Mouse (Mus musculus) liver, adult (tissue): Measurements from ENCODE around the gene Ppm1k.

ENCODE experiments used
- GATA4 ChIP-seq: IDR thresholded peaks from 2 replicates; pipeline ENCODE4 v1.6.1; 2014; ENCODE audit warnings: mild to moderate bottlenecking, low read length; ENCODE audit not compliant: insufficient replicate concordance

Ppm1k gene

DNA sequence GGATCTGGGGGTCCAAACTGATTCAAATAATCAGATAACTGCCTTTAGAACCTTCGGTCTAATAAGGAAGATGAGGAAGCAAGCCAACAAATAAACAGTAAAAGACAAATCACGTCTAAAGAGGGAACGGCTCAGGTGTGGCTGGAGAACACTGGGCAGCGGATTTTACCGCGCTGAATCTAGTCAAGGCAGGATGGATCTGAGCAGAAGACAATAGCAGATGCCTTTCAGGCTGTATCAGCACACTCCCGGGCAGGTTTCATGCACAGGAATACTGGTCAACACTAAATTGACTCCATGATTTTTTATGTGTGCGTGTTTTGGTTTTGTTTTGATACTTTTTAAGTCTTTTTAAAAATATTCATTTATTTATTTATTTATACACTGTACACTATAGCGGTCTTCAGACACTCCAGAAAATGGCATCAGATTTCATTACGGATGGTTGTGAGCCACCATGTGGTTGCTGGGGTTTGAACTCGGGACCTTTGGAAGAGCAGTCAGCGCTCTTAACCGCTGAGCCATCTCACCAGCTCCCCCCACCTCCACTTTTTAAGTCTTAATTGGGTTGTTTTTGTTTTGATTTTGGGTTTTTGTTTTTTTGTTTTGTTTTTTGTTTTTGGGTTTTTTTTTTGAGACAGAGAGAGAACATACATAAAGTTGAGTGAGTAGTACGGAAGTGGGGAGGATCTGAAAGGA is 852 bp upstream of the Ppm1k start:
- TF ChIP-seq GATA4, result no peak

DNA sequence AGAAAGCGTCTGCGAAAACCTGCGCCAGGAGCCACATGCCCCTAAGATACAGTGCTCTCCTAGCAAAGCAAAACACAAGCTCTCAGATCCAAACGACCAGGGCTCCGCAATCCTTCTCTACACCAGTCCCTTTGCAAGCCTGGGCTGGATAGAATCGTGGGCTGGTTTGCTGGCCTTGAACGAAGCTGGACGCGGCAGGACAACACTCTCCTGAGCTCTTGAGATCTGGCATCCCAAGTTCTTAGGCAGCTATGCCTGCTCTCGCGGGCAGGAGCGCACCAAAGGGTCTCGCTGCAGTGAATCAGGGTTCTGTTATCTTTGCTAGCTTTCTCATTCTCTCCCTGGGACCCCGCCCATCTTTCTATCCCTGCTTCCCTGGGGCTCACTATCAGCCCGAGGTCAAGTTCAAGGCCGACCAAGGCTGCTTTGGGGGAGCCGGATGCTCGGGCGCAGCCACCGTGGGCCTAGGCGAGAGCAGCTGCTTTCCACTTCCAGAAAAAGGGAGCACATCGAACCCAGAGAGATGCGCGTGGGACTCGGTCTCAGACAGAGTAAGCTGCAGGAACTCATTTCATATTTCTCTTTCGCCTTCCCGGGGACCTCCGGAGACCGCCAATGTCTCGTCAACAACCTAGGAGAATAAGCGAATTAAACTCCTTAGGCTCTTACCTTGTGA is 519 bp downstream of the Ppm1k start:
- peak; percentile 58; the same call in 1 of the 2 replicates for TF ChIP-seq GATA4

DNA sequence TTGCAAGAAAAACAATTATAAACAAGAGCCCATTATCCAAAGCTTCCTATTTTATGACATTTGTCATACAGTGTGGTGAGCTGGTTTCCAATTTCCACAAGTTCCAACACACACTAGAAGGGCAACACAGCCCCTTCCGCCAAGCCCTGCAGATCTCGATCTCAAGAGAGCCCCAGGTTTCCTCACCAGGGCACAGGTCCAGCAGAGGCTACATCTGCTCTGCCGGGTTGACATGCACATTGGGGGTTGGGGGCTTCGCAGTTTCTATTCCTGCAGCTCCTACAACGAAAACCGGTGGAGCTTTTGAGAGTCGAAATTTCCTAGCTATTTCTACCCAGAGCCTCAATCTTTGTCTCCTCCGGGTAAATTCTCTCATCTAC is 1.0 kb downstream of the Ppm1k start:
- TF ChIP-seq GATA4, result no peak

DNA sequence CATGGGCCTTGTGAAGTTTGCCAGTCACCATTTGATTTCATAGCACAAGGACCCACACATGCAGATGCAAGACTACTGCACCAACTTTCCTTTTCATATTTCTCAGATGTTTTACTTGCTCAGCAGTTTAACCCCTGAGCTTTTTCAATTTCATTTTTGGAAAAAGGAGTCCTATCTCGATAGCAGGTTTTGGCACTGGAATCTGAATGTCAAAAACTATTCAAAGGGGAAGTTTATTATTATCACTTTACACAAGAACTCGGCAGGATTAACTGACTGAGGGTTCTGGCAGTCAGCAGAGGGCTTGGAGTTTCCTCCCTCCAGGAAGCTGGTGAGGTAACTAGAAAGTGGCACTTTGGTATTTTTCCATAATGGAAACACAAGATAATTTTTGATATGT is 1.9 kb downstream of the Ppm1k start:
- TF ChIP-seq GATA4, result no peak

DNA sequence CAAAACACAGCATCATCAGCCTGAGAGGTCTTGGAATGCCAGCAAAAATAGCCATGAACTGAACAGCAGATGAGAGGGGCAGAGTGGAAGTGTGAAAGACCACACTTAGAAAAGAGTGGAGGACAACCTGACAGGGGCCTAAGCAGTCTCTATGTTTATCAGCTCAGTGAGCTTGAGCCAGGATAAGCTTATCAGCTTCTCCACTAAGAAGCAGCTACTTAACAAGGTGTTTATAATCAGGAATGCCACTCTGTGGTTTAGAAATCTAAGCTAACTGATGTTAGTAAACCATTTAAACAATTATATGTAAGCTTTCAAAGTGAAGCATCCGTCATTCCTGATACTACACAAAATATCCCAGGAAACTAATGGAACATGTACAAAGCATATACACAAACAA is 3.2 kb downstream of the Ppm1k start:
- no peak for TF ChIP-seq GATA4

DNA sequence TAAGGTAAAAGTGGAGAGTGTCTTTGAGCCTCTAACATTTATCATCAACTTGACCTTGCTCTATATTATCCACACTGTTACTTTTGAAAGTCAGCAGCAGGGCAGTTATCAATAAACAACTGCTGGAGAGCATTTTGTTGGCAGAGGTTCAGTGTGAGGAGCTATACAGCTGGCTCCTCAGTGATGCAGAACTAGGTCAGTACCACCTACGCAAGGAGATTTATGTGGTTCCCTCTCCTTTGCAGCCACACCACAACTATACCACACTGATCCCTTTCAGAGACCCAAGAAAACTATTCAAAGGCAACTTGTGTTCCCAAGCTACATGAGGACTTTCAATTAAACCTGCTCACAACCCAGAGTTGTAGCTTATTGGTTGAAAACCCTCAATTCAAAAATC is 3.8 kb downstream of the Ppm1k start:
- TF ChIP-seq GATA4, result no peak

DNA sequence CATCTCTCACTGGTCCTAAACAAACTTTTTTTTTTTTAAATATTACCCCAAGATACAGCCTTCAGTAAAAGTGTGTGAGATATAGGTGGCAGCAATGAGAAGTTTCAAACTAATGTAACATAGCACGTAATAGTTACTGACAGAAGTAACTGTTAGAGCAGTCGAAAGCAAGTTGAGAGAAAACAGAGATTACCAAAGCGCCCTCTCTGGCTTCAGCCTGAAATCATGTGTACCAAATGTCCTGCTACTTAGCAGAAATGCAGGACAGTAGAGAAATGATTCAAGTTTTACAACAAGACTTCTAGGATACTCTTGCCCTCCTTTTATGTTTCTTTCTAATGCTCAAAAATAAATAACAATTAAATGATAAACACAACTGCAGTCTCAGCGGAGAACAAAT is 4.3 kb downstream of the Ppm1k start:
- no peak for TF ChIP-seq GATA4

DNA sequence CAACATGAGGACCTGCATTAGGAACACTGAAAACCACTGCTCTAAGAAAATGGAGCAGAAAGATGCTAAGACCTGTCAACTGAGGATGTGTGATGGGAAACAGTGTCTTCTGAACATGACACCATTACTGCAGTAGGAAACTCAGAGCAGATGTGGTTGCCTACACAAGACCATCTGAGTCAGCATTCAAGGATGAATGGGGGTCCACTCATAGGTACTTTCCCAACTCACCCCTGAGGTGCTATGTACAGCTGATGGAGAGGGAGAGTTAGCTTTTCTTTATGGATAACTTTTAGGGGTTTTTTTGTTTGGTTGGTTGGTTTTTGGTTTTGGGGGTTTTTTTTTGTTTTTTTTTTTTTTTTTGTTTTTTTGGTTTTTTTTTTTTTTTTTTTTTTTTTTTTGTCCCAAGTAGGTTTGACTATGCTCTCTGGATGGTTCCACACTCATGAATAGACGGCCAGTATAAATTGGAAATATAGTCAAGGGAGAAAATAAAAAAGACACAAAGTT is 5.9 kb downstream of the Ppm1k start:
- no peak for TF ChIP-seq GATA4

DNA sequence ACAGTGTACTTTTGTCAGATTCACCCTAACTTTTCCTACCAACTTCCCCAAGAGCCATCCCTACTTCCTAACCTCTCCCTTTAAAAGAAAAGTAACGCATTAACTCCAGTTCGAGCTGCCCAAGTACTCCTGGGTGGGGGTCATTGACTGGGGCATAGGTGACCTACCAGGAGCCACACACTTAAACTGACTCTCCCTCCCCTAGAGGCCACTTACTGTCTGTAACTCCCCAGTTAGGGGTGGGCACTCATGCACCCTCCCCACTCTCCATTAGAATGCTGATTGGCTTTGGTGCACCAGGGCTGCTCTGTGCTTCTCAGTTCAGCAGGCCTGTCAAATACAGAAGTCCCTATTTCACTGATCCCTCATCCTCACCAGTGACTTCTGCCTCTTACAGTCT is 8.3 kb downstream of the Ppm1k start:
- TF ChIP-seq GATA4, result no peak

DNA sequence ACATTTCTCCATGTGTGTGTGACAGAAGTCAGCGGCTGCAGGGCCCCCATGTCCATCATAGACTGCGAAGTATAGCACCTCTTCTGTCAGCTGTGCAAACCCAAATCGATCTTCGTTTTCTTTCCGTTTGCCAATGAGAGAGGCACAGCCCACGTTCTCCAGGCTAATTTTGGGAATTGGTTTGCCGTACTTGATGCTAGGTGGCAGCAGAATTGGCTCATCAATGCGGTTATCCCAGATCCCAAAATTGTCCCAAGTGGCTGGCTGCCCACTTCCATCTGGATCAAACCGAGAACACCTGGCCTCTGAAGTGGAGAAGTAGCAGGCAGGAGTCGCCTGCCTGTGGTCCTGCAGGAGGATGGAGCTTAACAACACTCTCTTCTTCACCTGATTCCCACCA is 10.5 kb downstream of the Ppm1k start:
- TF ChIP-seq GATA4, result no peak

DNA sequence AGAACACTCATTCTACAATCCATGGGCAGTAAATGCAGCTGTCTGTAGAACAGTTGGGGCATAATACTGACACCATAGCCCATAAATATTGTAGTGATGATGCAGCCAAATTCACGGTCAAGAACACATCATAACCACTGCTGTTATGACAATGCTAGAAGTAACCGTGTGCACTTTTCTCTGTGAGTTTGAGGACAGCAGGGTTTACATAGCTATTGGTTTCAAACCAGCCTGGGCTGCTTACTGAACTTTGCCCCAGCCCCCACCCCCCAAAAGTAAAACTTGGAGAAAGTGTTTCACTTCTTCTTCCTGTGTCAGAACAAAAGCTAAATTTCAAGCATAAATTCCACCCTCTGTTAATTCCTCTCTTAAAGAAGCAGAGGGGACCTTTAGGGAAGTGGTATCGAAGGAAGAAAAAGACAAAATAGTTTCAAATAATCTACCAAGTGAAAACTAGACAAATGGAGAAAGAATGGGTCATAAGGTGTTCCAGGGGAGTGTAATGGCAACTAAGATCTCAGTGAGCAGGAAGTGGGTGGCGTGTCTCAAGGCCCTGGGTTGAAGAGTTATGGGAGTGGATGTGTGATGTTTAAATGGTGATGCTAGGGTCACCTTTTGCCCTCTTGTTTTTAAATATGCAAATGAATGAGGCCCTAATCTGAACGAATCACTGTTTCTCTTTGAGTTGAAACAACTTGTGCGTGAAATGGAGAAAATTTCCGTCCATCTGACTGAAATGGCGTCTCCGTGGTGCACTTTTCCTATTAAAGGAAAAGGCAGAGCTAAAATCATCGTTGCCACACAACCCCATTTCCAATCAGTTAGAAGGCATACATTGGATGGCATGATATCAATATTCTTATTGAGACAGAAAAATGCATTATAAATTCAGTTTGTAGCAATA is 14.3 kb downstream of the Ppm1k start:
- TF ChIP-seq GATA4, result no peak

DNA sequence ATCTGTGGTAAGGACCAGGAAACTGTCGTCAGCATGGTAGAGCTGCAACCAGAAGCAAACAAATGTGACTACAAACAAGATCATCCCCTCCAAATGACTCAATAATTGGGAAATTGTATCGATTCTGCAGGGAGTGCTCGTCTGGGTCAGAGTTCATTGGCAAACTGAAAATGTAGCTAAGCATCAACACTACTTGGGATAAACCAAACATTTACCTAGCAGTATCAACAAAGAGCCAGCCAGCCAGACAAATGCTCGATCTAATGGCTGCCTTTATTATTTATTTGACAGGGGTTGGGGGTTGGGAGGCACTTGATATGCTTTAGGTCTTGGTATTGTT is 21.3 kb downstream of the Ppm1k start:
- no peak for TF ChIP-seq GATA4

DNA sequence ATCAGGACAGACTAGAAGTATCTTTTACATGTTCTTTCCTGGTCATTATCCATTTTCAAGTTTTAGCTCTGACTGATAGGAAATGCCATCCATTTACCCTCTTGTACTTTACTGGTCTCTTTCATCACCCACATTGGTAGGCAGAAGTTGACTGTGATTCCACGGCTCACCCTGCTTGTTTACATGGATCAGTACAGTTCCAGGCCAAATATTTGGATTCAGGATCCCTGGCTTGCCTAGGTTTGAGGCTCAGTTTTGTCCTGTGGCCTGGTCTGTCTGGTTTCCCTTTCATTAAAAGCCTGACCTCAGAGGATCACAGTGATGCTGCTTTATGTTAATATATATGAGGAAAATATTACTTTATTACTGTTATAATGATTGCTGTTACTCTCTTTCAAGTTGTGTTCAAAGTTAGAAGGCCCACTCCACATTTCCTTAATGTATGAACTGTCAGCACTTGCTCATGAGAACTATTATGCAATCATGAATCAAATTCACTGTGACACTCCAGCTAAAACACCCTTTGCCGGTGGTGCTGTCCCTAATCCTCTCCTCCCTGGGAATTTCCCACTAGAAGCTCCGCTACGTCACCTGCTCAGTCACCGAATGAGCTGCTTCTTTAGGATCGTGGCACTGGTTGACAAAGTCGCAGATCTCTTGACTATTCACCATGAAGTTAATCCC is 21.8 kb downstream of the Ppm1k start:
- TF ChIP-seq GATA4, result no peak

DNA sequence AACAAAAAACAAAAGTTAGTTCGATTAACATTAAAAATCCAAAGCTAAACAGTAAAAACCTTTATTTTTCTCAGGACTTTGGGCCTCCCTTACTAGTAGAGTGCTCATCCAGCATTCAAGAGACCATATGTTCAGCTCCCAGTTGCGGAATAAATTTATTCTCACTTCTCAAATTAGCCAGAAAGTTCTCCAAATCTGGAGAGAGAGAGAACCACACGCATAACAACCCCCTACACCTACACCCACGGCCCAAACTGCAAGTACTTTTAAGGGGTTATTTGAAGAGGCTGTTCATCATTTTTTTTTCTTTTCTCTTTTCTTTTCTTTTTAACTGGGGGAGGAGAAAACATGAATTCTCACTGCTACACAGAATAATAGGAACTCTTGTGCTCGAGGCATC is 23.4 kb downstream of the Ppm1k start:
- no peak for TF ChIP-seq GATA4

DNA sequence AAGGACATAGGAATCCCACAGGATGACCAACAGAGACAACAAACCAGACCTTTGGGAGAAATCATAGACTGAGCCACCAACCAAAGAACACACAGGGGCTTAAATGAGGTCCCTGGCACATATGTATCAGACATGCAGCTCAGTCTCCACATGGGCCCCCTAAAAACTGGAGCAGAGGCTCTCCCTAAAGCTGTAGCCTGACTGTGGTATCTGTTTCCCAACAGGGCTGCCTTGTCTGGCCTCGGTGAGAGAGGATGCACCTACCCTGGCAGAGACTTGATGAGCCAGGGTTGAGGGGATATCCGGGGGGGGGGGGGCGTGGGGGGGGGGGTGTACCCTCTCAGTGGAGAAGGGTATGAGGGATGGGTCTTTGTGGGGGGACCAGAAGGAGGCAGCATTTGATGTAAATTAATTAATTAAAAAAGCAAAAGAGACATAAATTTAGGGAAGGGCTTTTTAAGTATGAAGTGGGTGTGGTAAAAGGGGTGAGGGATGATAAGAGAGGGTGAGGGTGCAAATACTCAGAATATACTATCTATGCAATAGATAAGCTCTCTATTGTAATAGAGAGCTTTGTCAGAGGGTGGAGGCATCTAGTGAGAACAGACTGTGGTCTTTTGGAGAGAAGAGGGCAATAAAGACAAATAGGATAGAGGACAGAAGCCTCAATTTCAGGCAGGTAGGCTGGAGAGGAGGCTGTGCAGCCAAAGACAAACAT is 31.4 kb downstream of the Ppm1k start:
- TF ChIP-seq GATA4, result no peak
